Mouse (Mus musculus) testis, adult 2 months (tissue): ENCODE results near the gene Mapk14.
"Not testable (repeated sequence)": the region's sequence is repeated elsewhere in the genome, so short reads cannot be mapped to it uniquely, and the experiment has no call there.

Experiments
- CTCF ChIP-seq: fragments of 200-500 bp; IDR thresholded peaks from 2 replicates; pipeline ENCODE4 v1.5.1; 2012; ENCODE audit warnings: low read depth, mild to moderate bottlenecking, inconsistent platforms, low read length, moderate library complexity; ENCODE audit not compliant: control insufficient read depth, insufficient read depth, insufficient replicate concordance
- POLR2A ChIP-seq: fragments of 200-500 bp; IDR thresholded peaks from 2 replicates; pipeline ENCODE4 v1.6.1; 2012; ENCODE audit warnings: low read depth, mild to moderate bottlenecking, inconsistent platforms, low read length, moderate library complexity; ENCODE audit not compliant: control insufficient read depth

DNA sequence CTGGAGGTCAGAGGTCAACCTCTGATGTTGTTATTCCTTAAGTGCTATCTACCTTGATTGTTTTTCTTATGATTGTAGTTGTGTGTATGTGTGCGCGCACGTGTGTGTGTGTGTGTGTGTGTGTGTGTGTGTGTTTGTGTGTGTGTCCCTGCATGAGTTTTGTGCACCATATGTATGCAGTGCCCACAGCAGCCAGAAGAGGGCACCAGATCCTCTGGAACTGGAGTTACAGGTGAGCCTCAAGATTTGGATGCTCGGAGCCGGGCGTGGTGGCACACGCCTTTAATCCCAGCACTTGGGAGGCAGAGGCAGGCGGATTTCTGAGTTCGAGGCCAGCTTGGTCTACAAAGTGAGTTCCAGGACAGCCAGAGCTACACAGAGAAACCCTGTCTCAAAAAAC is 83.2 kb downstream of the Mapk14 start:
- TF ChIP-seq CTCF = peak; percentile 46; the same call in 1 of the 2 replicates
- not testable (repeated sequence) for TF ChIP-seq POLR2A
